Mouse (Mus musculus) cerebellum, adult 8-10 months (tissue): ENCODE measurements around the gene Parp8.
A peak's percentile ranks its signal among the peaks of the same experiment; 100 is the strongest.

Experiments used
- DNase-seq: peaks from one replicate; pipeline ENCODE4 v3.0.0; 2022

Parp8 gene

GRCm38 (mm10) chr13:117025226-117026067 lies at the start of gene Parp8:
Parp8 (minus strand) TSS chr13:117025537.
- peak; percentile 35 for DNase-seq

- DNase-seq = no peak
These were observed 37.4 kb upstream of the Parp8 start for GRCm38 (mm10) chr13:117062628-117063315.

- no peak for DNase-seq
These were observed 31.1 kb upstream of the Parp8 start for GRCm38 (mm10) chr13:117056466-117056865.

- DNase-seq = no peak
These were observed 29.6 kb upstream of the Parp8 start for GRCm38 (mm10) chr13:117054811-117055496.

- no peak for DNase-seq
These were observed 27.4 kb upstream of the Parp8 start for GRCm38 (mm10) chr13:117052748-117053147.

- no peak for DNase-seq
These were observed 23.2 kb upstream of the Parp8 start for GRCm38 (mm10) chr13:117048541-117048971.

- no peak for DNase-seq
These were observed 18.2 kb upstream of the Parp8 start for GRCm38 (mm10) chr13:117043567-117043966.

- no peak for DNase-seq
These were observed 15.7 kb upstream of the Parp8 start for GRCm38 (mm10) chr13:117041021-117041420.

- DNase-seq = no peak
These were observed 10.9 kb upstream of the Parp8 start for GRCm38 (mm10) chr13:117036277-117036676.

GRCm38 (mm10) chr13:117035121-117035520 lies 9.8 kb upstream of the Parp8 start:
- DNase-seq = no peak

- DNase-seq = no peak
These were observed 9.3 kb upstream of the Parp8 start for GRCm38 (mm10) chr13:117034676-117035075.

GRCm38 (mm10) chr13:117033676-117034308 lies 8.5 kb upstream of the Parp8 start:
- DNase-seq = no peak

GRCm38 (mm10) chr13:117032402-117032801 lies 7.1 kb upstream of the Parp8 start:
- DNase-seq = no peak

- no peak for DNase-seq
These were observed 6.2 kb upstream of the Parp8 start for GRCm38 (mm10) chr13:117031546-117031945.

GRCm38 (mm10) chr13:117028221-117028620 lies 2.9 kb upstream of the Parp8 start:
- no peak for DNase-seq

- no peak for DNase-seq
These were observed 2.0 kb upstream of the Parp8 start for GRCm38 (mm10) chr13:117027336-117027735.

GRCm38 (mm10) chr13:117026276-117026780 lies 991 bp upstream of the Parp8 start:
- no peak for DNase-seq

GRCm38 (mm10) chr13:117024916-117025225 lies 466 bp downstream of the Parp8 start:
- DNase-seq = no peak

GRCm38 (mm10) chr13:117024127-117024915 lies 1.0 kb downstream of the Parp8 start:
- DNase-seq = peak; percentile 64

- DNase-seq = no peak
These were observed 1.8 kb downstream of the Parp8 start for GRCm38 (mm10) chr13:117023346-117024050.

GRCm38 (mm10) chr13:117020631-117021030 lies 4.7 kb downstream of the Parp8 start:
- no peak for DNase-seq
